ENCODE assay signal across 9 mouse cellular contexts in genomic region chr16:89831172-89831571, GRCm38 (mm10).
A peak's percentile ranks its signal among the peaks of the same experiment; 100 is the strongest.
DNase-seq lines count a peak whose midpoint lies in the region; ATAC-seq and TF ChIP-seq lines count a peak whose summit lies in the region.
"Had no signal": no experiment of that assay in that cellular context is flagged by ENCODE, and none has a peak within 500 bp of the region (broad histone marks: within the 10 kb centered on the region; RNA-seq: fewer than 3 reads in every experiment).

No protein-coding gene starts in this region.

- H3K9ac ChIP-seq in forebrain, embryonic 16.5 days (replicated peaks; ENCODE audit: low read depth, low read length), result no peak overlapping the region
- no peak overlapping the region for H3K9ac ChIP-seq in kidney, postnatal 0 days (ENCODE audit: low read depth, low read length)
- H3K9ac ChIP-seq: neural tube, embryonic 12.5 days had no signal

- H3K9me3 ChIP-seq in forebrain, embryonic 16.5 days (ENCODE audit: control insufficient read depth, low read length), result no peaks in the 10 kb centered on the region
- no peaks in the 10 kb centered on the region for H3K9me3 ChIP-seq in kidney, postnatal 0 days (replicated peaks; ENCODE audit: low read length)
- H3K9me3 ChIP-seq: neural tube, embryonic 12.5 days had no signal

- DNase-seq in cerebellum, adult 8-10 months, result peak; percentile 48
- DNase-seq in cerebellum, adult 11-12 months, result no peak
- DNase-seq in thymus, adult 2 months, result peak; percentile 39
- DNase-seq in thymus, adult 18-20 months, result no peak
- DNase-seq in kidney, postnatal 0 days (ENCODE audit: low spot score), result peak; percentile 76
- peak; percentile 67 for DNase-seq in lung, postnatal 14 days
- peak; percentile 33 for DNase-seq in yolk sac, embryonic 10.5 days (ENCODE audit: low spot score)

- H3K27me3 ChIP-seq in thymus, adult 2 months (ENCODE audit: control insufficient read depth, insufficient read depth, low read length), result no peaks in the 10 kb centered on the region
- no peaks in the 10 kb centered on the region for H3K27me3 ChIP-seq in forebrain, embryonic 16.5 days (replicated peaks; ENCODE audit: control insufficient read depth, insufficient read depth, low read length)
- no peaks in the 10 kb centered on the region for H3K27me3 ChIP-seq in kidney, postnatal 0 days (ENCODE audit: insufficient read depth, low read length)
- H3K27me3 ChIP-seq: neural tube, embryonic 12.5 days had no signal

- no peak overlapping the region for H3K4me3 ChIP-seq in thymus, adult 2 months (ENCODE audit: control insufficient read depth, insufficient read depth, low read length)
- no peak overlapping the region for H3K4me3 ChIP-seq in forebrain, embryonic 16.5 days (replicated peaks; ENCODE audit: low read length)
- no peak overlapping the region for H3K4me3 ChIP-seq in kidney, postnatal 0 days (replicated peaks; ENCODE audit: low read depth, low read length)
- H3K4me3 ChIP-seq: neural tube, embryonic 12.5 days had no signal

- peak; percentile 41; the same call in 1 of the 2 replicates for ATAC-seq in forebrain, embryonic 16.5 days
- no peak for ATAC-seq in kidney, postnatal 0 days (replicated peaks; ENCODE audit: low FRiP score, low read depth)

- H3K4me2 ChIP-seq in forebrain, embryonic 16.5 days (ENCODE audit: low read length), result no peak overlapping the region
- H3K4me2 ChIP-seq in kidney, postnatal 0 days (ENCODE audit: low read length), result no peak overlapping the region
- H3K4me2 ChIP-seq: neural tube, embryonic 12.5 days had no signal

- TF ChIP-seq CTCF in thymus, adult 2 months (IDR thresholded peaks at IDR 0.05; ENCODE audit: borderline replicate concordance, control insufficient read depth, extremely low read depth, insufficient read depth, low read length, poor library complexity), result no peak
- TF ChIP-seq CTCF in kidney, postnatal 0 days (IDR thresholded peaks at IDR 0.05; ENCODE audit: low read depth), result peak; percentile 80

- 52% methylated on average over 10 of the region's 10 CpGs for WGBS in thymus, adult 2 months
- 30% methylated on average over 10 of the region's 10 CpGs for WGBS in forebrain, embryonic 16.5 days
- 51% methylated on average over 10 of the region's 10 CpGs for WGBS in kidney, postnatal 0 days

- no peak overlapping the region for H3K27ac ChIP-seq in thymus, adult 2 months (ENCODE audit: control insufficient read depth, insufficient read depth, low read length)
- H3K27ac ChIP-seq in forebrain, embryonic 16.5 days (ENCODE audit: low read length), result no peak overlapping the region
- no peak overlapping the region for H3K27ac ChIP-seq in kidney, postnatal 0 days
- H3K27ac ChIP-seq: neural tube, embryonic 12.5 days had no signal

- no peaks in the 10 kb centered on the region for H3K36me3 ChIP-seq in thymus, adult 2 months (ENCODE audit: control insufficient read depth, insufficient read depth, low read length)
- no peaks in the 10 kb centered on the region; the same call in 1 of the 2 replicates for H3K36me3 ChIP-seq in forebrain, embryonic 16.5 days (ENCODE audit: control insufficient read depth, insufficient read depth)
- no peaks in the 10 kb centered on the region for H3K36me3 ChIP-seq in kidney, postnatal 0 days (ENCODE audit: insufficient read depth, low read length)

- TF ChIP-seq POLR2A in thymus, adult 2 months (IDR thresholded peaks at IDR 0.05; ENCODE audit: control insufficient read depth, extremely low read depth, insufficient read depth, low read length, poor library complexity), result no peak

- peaks cover 14% of the 10 kb centered on the region for H3K4me1 ChIP-seq in thymus, adult 2 months (replicated peaks; ENCODE audit: control insufficient read depth, insufficient read depth, low read length)
- H3K4me1 ChIP-seq in forebrain, embryonic 16.5 days (replicated peaks; ENCODE audit: control insufficient read depth, insufficient read depth, low read length), result no peaks in the 10 kb centered on the region; the same call in 1 of the 2 replicates
- no peaks in the 10 kb centered on the region for H3K4me1 ChIP-seq in kidney, postnatal 0 days (replicated peaks; ENCODE audit: insufficient read depth, low read length)

Comparison
In these comparisons a context has a peak if more than half of its experiments do, and no peak if none do; other contexts are left out.
1. DNase-seq: peak in cerebellum, adult 8-10 months (single experiment), thymus, adult 2 months (single experiment), kidney, postnatal 0 days (single experiment), lung, postnatal 14 days (single experiment) and yolk sac, embryonic 10.5 days (single experiment); none in cerebellum, adult 11-12 months (single experiment) and thymus, adult 18-20 months (0 of 2).